Mouse (Mus musculus): ENCODE measurements around the gene Bmp5. TPM values are rescaled to one million over a fixed set of nuclear protein-coding genes. Genes with fewer than 3 reads are reported as not detected.

The Bmp5 gene
- total RNA-seq, 1 experiment, result 0.13 TPM

DNA sequence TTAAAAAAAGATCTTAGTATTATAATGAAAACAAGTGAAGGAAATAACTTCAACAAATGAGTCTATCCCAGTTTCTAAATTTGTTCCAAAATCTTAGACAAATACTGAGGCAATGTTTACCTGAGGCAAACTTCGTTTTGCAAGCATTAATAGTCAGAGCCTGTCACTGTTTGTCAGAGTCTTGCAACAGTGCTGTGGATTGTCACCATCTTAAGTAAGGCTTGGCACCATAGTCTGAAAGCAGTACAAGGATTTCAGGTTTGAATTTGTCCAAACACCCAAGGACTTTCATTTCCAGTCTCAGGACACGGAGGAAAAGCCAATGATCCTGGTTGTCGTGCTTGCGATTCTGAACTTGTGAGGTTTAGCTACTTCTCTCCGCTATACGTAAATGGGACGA, 10.4 kb upstream of the Bmp5 start:
- H3K4me3 ChIP-seq (ENCODE audit: insufficient read depth in 1 of 2, low read depth in 1 of 2, low read length in 2 of 2, poor library complexity in 1 of 2, severe bottlenecking in 1 of 2), result no peak overlapping the region
- in situ Hi-C loops (cut with MboI; ENCODE audit: low sequenced_read_pairs in 2 of 2, unreplicated experiment in 2 of 2), result loop anchor here in 1 of 2 experiments (10.0 kb wide), 1 partner anchor 370 kb away; no protein-coding TSS in a partner anchor
- no peak for TF ChIP-seq HCFC1 (IDR thresholded peaks at IDR 0.05; ENCODE audit: borderline replicate concordance, insufficient read depth, low read length)
- TF ChIP-seq CHD2 (IDR thresholded peaks at IDR 0.05; ENCODE audit: low read depth, low read length), result no peak
- no peak for TF ChIP-seq ZNF384 (IDR thresholded peaks at IDR 0.05; ENCODE audit: low read depth, low read length)
- no peak for TF ChIP-seq ZC3H11A (IDR thresholded peaks at IDR 0.05; ENCODE audit: borderline replicate concordance, low read depth, low read length)
- TF ChIP-seq MAFK (IDR thresholded peaks at IDR 0.05; ENCODE audit: insufficient read depth, low read depth, low read length), result no peak

DNA sequence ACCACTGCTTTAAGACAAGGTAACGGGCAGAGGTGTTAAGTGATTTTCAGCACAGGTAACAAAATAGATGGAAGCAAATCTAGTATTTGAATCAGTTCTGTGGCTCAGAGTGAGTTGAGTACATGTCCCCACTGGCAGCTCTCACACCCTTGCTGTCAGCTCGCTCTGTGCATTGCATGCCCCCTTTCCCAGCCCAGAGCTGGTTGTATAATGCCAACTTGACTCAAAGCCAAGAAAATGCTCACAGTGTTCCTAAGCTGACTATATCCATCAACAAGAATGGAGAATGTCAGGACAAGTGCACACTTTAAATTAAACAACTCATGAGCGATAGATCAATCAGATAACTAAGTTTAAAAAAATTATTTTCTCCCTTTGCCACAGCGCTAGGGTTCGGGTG, 8.6 kb upstream of the Bmp5 start:
- TF ChIP-seq ZC3H11A (IDR thresholded peaks at IDR 0.05; ENCODE audit: borderline replicate concordance, low read depth, low read length), result no peak
- TF ChIP-seq ZNF384 (IDR thresholded peaks at IDR 0.05; ENCODE audit: low read depth, low read length), result no peak
- no peak for TF ChIP-seq HCFC1 (IDR thresholded peaks at IDR 0.05; ENCODE audit: borderline replicate concordance, insufficient read depth, low read length)
- TF ChIP-seq MAFK (IDR thresholded peaks at IDR 0.05; ENCODE audit: insufficient read depth, low read depth, low read length), result no peak
- TF ChIP-seq CHD2 (IDR thresholded peaks at IDR 0.05; ENCODE audit: low read depth, low read length), result no peak
- H3K9me3 ChIP-seq (ENCODE audit: control insufficient read depth, insufficient read depth, low read depth, low read length), result no peaks in the 10 kb centered on the region
- H3K9ac ChIP-seq (ENCODE audit: insufficient read depth, low read depth, low read length, poor library complexity, severe bottlenecking), result no peak overlapping the region
- H3K27ac ChIP-seq (ENCODE audit: insufficient read depth, low read depth, low read length, poor library complexity, severe bottlenecking), result no peak overlapping the region
- no peaks in the 10 kb centered on the region for H3K4me1 ChIP-seq (ENCODE audit: control insufficient read depth in 2 of 2, insufficient read depth in 2 of 2, low read length in 2 of 2, poor library complexity in 1 of 2)
- no peak overlapping the region for H3K4me3 ChIP-seq (ENCODE audit: insufficient read depth in 1 of 2, low read depth in 1 of 2, low read length in 2 of 2, poor library complexity in 1 of 2, severe bottlenecking in 1 of 2)
- no peaks in the 10 kb centered on the region for H3K36me3 ChIP-seq (ENCODE audit: control insufficient read depth, insufficient read depth, low read length, poor library complexity, severe bottlenecking)
- in situ Hi-C loops (cut with MboI; ENCODE audit: low sequenced_read_pairs in 2 of 2, unreplicated experiment in 2 of 2), result loop anchor here in 1 of 2 experiments (10.0 kb wide), 1 partner anchor 368 kb away; no protein-coding TSS in a partner anchor
- DNase-seq (ENCODE audit: low read depth, low spot score), result no peak

More for the DNA sequence above, 10.4 kb upstream of the Bmp5 start:
- H3K4me1 ChIP-seq (ENCODE audit: control insufficient read depth in 2 of 2, insufficient read depth in 2 of 2, low read length in 2 of 2, poor library complexity in 1 of 2), result no peaks in the 10 kb centered on the region
- no peak for DNase-seq (ENCODE audit: low read depth, low spot score)
- no peak overlapping the region for H3K9ac ChIP-seq (ENCODE audit: insufficient read depth, low read depth, low read length, poor library complexity, severe bottlenecking)
- H3K36me3 ChIP-seq (ENCODE audit: control insufficient read depth, insufficient read depth, low read length, poor library complexity, severe bottlenecking), result no peaks in the 10 kb centered on the region
- no peak overlapping the region for H3K27ac ChIP-seq (ENCODE audit: insufficient read depth, low read depth, low read length, poor library complexity, severe bottlenecking)
- no peaks in the 10 kb centered on the region for H3K9me3 ChIP-seq (ENCODE audit: control insufficient read depth, insufficient read depth, low read depth, low read length)

DNA sequence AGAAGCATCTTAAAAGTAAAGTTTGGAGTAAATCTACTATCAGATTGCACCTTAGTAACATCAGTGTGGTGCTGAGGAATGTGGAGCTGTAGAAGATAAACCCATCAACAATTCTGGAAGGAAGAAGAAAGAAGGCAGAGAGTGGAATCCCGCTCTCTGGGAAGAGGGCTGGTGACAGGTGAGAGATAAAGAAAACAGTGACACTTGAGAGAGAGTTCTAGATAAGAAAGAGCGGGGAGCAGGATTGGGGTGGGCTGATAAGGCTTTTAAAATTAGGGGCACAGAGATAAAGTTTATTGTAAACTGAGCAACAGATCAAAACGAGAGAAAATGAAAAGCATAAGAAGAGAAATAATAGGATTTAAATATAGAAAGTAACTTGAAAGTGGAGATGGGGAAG, 6.1 kb upstream of the Bmp5 start:
- TF ChIP-seq ZNF384 (IDR thresholded peaks at IDR 0.05; ENCODE audit: low read depth, low read length), result no peak
- no peak for TF ChIP-seq HCFC1 (IDR thresholded peaks at IDR 0.05; ENCODE audit: borderline replicate concordance, insufficient read depth, low read length)
- TF ChIP-seq CHD2 (IDR thresholded peaks at IDR 0.05; ENCODE audit: low read depth, low read length), result no peak
- no peak for TF ChIP-seq ZC3H11A (IDR thresholded peaks at IDR 0.05; ENCODE audit: borderline replicate concordance, low read depth, low read length)
- TF ChIP-seq MAFK (IDR thresholded peaks at IDR 0.05; ENCODE audit: insufficient read depth, low read depth, low read length), result no peak
- no peak overlapping the region for H3K4me3 ChIP-seq (ENCODE audit: insufficient read depth in 1 of 2, low read depth in 1 of 2, low read length in 2 of 2, poor library complexity in 1 of 2, severe bottlenecking in 1 of 2)

DNA sequence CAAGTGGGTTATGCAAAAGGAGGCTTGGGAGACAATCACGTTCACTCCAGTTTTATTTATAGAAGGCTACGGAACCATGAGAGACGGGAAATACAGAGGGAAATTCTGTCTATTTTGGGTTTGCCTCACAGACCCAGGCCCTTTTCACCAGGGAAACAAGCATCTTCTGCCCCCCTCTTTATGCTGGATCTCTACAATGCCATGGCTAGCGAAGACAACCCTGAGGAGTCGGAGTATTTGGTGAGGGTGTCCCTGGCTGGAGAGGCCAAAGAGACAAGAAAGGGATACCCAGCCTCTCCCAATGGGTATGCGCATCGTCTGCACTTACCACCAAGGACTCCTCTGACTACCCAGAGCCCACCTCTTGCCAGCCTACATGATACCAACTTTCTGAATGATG, 989 bp downstream of the Bmp5 start:
- DNase-seq (ENCODE audit: low read depth, low spot score), result no peak
- in situ Hi-C loops (cut with MboI; ENCODE audit: low sequenced_read_pairs in 2 of 2, unreplicated experiment in 2 of 2), result no loop called here
- H3K9ac ChIP-seq (ENCODE audit: insufficient read depth, low read depth, low read length, poor library complexity, severe bottlenecking), result no peak overlapping the region
- no peaks in the 10 kb centered on the region for H3K36me3 ChIP-seq (ENCODE audit: control insufficient read depth, insufficient read depth, low read length, poor library complexity, severe bottlenecking)
- H3K4me1 ChIP-seq (ENCODE audit: control insufficient read depth in 2 of 2, insufficient read depth in 2 of 2, low read length in 2 of 2, poor library complexity in 1 of 2), result no peaks in the 10 kb centered on the region
- H3K4me3 ChIP-seq (ENCODE audit: insufficient read depth in 1 of 2, low read depth in 1 of 2, low read length in 2 of 2, poor library complexity in 1 of 2, severe bottlenecking in 1 of 2), result no peak overlapping the region
- H3K9me3 ChIP-seq (ENCODE audit: control insufficient read depth, insufficient read depth, low read depth, low read length), result no peaks in the 10 kb centered on the region
- no peak overlapping the region for H3K27ac ChIP-seq (ENCODE audit: insufficient read depth, low read depth, low read length, poor library complexity, severe bottlenecking)
- TF ChIP-seq HCFC1 (IDR thresholded peaks at IDR 0.05; ENCODE audit: borderline replicate concordance, insufficient read depth, low read length) (no peak), MAFK (IDR thresholded peaks at IDR 0.05; ENCODE audit: insufficient read depth, low read depth, low read length) (no peak), CHD2 (IDR thresholded peaks at IDR 0.05; ENCODE audit: low read depth, low read length) (no peak), ZC3H11A (IDR thresholded peaks at IDR 0.05; ENCODE audit: borderline replicate concordance, low read depth, low read length) (no peak), ZNF384 (IDR thresholded peaks at IDR 0.05; ENCODE audit: low read depth, low read length) (no peak)

More for the DNA sequence above, 6.1 kb upstream of the Bmp5 start:
- no peaks in the 10 kb centered on the region for H3K36me3 ChIP-seq (ENCODE audit: control insufficient read depth, insufficient read depth, low read length, poor library complexity, severe bottlenecking)
- no peak overlapping the region for H3K27ac ChIP-seq (ENCODE audit: insufficient read depth, low read depth, low read length, poor library complexity, severe bottlenecking)
- H3K9me3 ChIP-seq (ENCODE audit: control insufficient read depth, insufficient read depth, low read depth, low read length), result no peaks in the 10 kb centered on the region
- no peak for DNase-seq (ENCODE audit: low read depth, low spot score)
- no peak overlapping the region for H3K9ac ChIP-seq (ENCODE audit: insufficient read depth, low read depth, low read length, poor library complexity, severe bottlenecking)
- no peaks in the 10 kb centered on the region for H3K4me1 ChIP-seq (ENCODE audit: control insufficient read depth in 2 of 2, insufficient read depth in 2 of 2, low read length in 2 of 2, poor library complexity in 1 of 2)
- in situ Hi-C loops (cut with MboI; ENCODE audit: low sequenced_read_pairs in 2 of 2, unreplicated experiment in 2 of 2), result loop anchor here in 1 of 2 experiments (10.0 kb wide), 1 partner anchor 366 kb away; no protein-coding TSS in a partner anchor
